Mouse (Mus musculus): ENCODE results near the gene Wdr74. TPM values are rescaled to one million over a fixed set of nuclear protein-coding genes. Genes with fewer than 3 reads are reported as not detected.
A peak's percentile ranks its signal among the peaks of the same experiment; 100 is the strongest.

The Wdr74 gene
- total and polyA plus RNA-seq, 3 experiments: 208 to 803 (median 208) TPM

DNA sequence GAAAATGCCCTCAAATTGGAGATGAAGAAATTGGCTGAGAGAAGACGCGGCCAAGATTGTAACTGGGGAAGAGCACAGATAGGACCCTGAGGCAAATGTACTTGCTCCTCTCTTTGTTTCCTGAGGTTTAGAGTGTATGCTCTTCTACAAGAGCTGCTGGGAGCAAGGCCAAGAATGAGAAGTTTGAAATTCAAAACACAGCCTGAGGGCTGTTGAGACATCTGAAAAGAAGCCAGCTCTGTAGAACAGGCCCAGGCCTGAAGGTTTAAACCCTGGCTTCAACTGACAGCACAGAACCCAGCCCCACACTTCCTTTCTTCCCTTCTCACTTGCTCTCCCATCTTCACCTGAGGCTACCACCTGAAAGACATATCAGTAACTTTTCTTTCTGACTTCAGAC, 25.6 kb upstream of the Wdr74 start:
- no peak overlapping the region for H3K27ac ChIP-seq (ENCODE audit: control insufficient read depth, low read depth, low read length)
- H3K36me3 ChIP-seq (ENCODE audit: control insufficient read depth in 1 of 2, insufficient read depth in 2 of 2, low read length in 2 of 2): peaks cover 19 to 26% of the 10 kb centered on the region in 2 experiments
- no peak overlapping the region for H3K9ac ChIP-seq (ENCODE audit: control insufficient read depth, low read depth, low read length, poor library complexity, severe bottlenecking)
- H3K9me3 ChIP-seq (replicated peaks; ENCODE audit: insufficient read depth, low read length): no peaks in the 10 kb centered on the region
- H3K4me1 ChIP-seq (ENCODE audit: control insufficient read depth in 1 of 2, insufficient read depth in 2 of 2, low read length in 2 of 2): peaks cover 5 to 14% of the 10 kb centered on the region in 2 experiments; a peak in 3 of 4 replicates
- H3K27me3 ChIP-seq (ENCODE audit: control insufficient read depth in 1 of 2, insufficient read depth in 2 of 2, low read length in 2 of 2): no peaks in the 10 kb centered on the region
- H3K4me3 ChIP-seq (ENCODE audit: control insufficient read depth in 1 of 2, insufficient read depth in 1 of 2, low read depth in 2 of 2, low read length in 2 of 2): no peak overlapping the region
- no peak for DNase-seq (ENCODE audit: low read depth, low spot score)
- H3K79me2 ChIP-seq (ENCODE audit: control insufficient read depth, insufficient read depth, low read length, poor library complexity): peaks cover 34% of the 10 kb centered on the region
- TF ChIP-seq SMC3 (IDR thresholded peaks at IDR 0.05; ENCODE audit: low read depth, low read length) (no peak), MAFK (IDR thresholded peaks at IDR 0.05; ENCODE audit: borderline replicate concordance, low read depth, low read length) (no peak), NELFE (IDR thresholded peaks at IDR 0.05; ENCODE audit: low read depth, low read length) (no peak), ZNF384 (IDR thresholded peaks at IDR 0.05; ENCODE audit: low read depth, low read length) (no peak), GABPA (IDR thresholded peaks at IDR 0.05; ENCODE audit: low read depth, low read length) (no peak)

DNA sequence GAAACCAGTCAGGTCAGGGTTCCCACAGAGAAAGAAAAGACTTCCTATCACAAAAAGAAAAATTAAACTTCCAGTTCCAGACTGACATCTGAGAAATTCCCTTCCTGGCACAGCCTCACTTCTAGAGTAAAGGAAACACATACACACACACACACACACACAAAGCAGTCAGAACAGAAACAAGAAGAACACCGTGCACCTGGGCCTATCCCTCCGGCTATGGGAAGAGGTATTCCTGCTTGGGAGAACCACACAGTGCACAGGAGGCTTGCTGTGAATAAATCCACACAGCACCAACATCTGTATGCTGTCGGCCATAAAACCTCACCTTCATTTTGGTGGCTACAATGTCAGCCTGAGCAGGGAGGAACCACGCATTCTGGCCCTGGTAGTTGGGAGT, 24.1 kb upstream of the Wdr74 start:
- DNase-seq (ENCODE audit: low read depth, low spot score): no peak
- Histone ChIP-seq H3K4me3 (ENCODE audit: control insufficient read depth in 1 of 2, insufficient read depth in 1 of 2, low read depth in 2 of 2, low read length in 2 of 2) (peak overlapping the region; percentile 82 to 88), H3K9me3 (replicated peaks; ENCODE audit: insufficient read depth, low read length) (no peaks in the 10 kb centered on the region), H3K79me2 (ENCODE audit: control insufficient read depth, insufficient read depth, low read length, poor library complexity) (peaks cover 34% of the 10 kb centered on the region), H3K27ac (ENCODE audit: control insufficient read depth, low read depth, low read length) (peak overlapping the region; percentile 91), H3K9ac (ENCODE audit: control insufficient read depth, low read depth, low read length, poor library complexity, severe bottlenecking) (peak overlapping the region; percentile 90), H3K27me3 (ENCODE audit: control insufficient read depth in 1 of 2, insufficient read depth in 2 of 2, low read length in 2 of 2) (no peaks in the 10 kb centered on the region), H3K36me3 (ENCODE audit: control insufficient read depth in 1 of 2, insufficient read depth in 2 of 2, low read length in 2 of 2) (peaks cover 19 to 28% of the 10 kb centered on the region in 2 experiments), H3K4me1 (ENCODE audit: control insufficient read depth in 1 of 2, insufficient read depth in 2 of 2, low read length in 2 of 2) (peaks cover 5 to 27% of the 10 kb centered on the region in 2 experiments; a peak in 3 of 4 replicates)
- TF ChIP-seq BHLHE40 (IDR thresholded peaks at IDR 0.05; ENCODE audit: borderline replicate concordance, low read depth, low read length) (no peak), USF2 (IDR thresholded peaks at IDR 0.05; ENCODE audit: borderline replicate concordance in 1 of 2, insufficient read depth in 1 of 2, low read depth in 1 of 2, low read length in 2 of 2) (no peak), CHD1 (IDR thresholded peaks at IDR 0.05; ENCODE audit: low read depth, low read length) (no peak), NELFE (IDR thresholded peaks at IDR 0.05; ENCODE audit: low read depth, low read length) (no peak), RAD21 (IDR thresholded peaks at IDR 0.05; ENCODE audit: low read depth, low read length) (no peak), MYB (IDR thresholded peaks at IDR 0.05; ENCODE audit: low read depth, low read length) (no peak), ELF1 (IDR thresholded peaks at IDR 0.05; ENCODE audit: low read depth, low read length) (no peak), JUND (IDR thresholded peaks at IDR 0.05; ENCODE audit: low read depth, low read length) (no peak), USF1 (IDR thresholded peaks at IDR 0.05; ENCODE audit: low read depth, low read length) (no peak), RCOR1 (IDR thresholded peaks at IDR 0.05; ENCODE audit: low read depth, low read length) (no peak), GATA1 (IDR thresholded peaks at IDR 0.05; ENCODE audit: low read depth, low read length) (no peak), GABPA (IDR thresholded peaks at IDR 0.05; ENCODE audit: low read depth, low read length) (no peak), HCFC1 (IDR thresholded peaks at IDR 0.05; ENCODE audit: low read depth, low read length) (no peak)
